Mouse (Mus musculus) brain, embryonic 14.5 days (tissue): ENCODE measurements at regions not wholly inside any gene's neighbourhood (a gene's known extent, or its start where the extent isn't known, plus 50 kb on each side); places are given as distances from the start of the nearest gene placed in this dataset.

Experiments used
- CTCF ChIP-seq: fragments of 200-500 bp; IDR thresholded peaks from 2 replicates; pipeline ENCODE4 v1.5.1; 2012; ENCODE audit warnings: inconsistent platforms, mild to moderate bottlenecking, moderate library complexity, borderline replicate concordance; ENCODE audit not compliant: insufficient read depth, insufficient read length; ENCODE audit errors: extremely low read depth
- POLR2A ChIP-seq: fragments of 200-500 bp; IDR thresholded peaks from 2 replicates; pipeline ENCODE4 v1.6.1; 2012; ENCODE audit warnings: mild to moderate bottlenecking, inconsistent platforms, borderline replicate concordance; ENCODE audit not compliant: poor library complexity, insufficient read depth, insufficient read length, severe bottlenecking; ENCODE audit errors: extremely low read depth

- TF ChIP-seq POLR2A = no peak
- no peak for TF ChIP-seq CTCF
Measured at GRCm38 (mm10) chr8:24381666-24382253, 343.9 kb downstream of the Adam3 start.
